Mouse (Mus musculus) myocyte (in vitro differentiated cells): Measurements from ENCODE around the gene Pgap3.

ENCODE experiments used
- CEBPB ChIP-seq: IDR thresholded peaks from 2 replicates; pipeline ENCODE4 v1.6.1; 2011; ENCODE audit warnings: mild to moderate bottlenecking, moderate library complexity; ENCODE audit not compliant: poor library complexity, insufficient read depth, severe bottlenecking
- E2F4 ChIP-seq: IDR thresholded peaks from one replicate; pipeline ENCODE4 v1.6.1; 2011; ENCODE audit warnings: mild to moderate bottlenecking, control low read depth, moderate library complexity; ENCODE audit not compliant: insufficient read depth
- MAX ChIP-seq: IDR thresholded peaks from one replicate; pipeline ENCODE4 v1.6.1; 2011; ENCODE audit warnings: low read depth, mild to moderate bottlenecking, control low read depth
- MYOD1 ChIP-seq, 3 experiments: IDR thresholded peaks; one replicate each; pipeline ENCODE4 v1.6.1; 2011; ENCODE audit warnings: control low read depth in 2 of 3, low read depth in 2 of 3, mild to moderate bottlenecking in 2 of 3, moderate library complexity in 1 of 3; ENCODE audit not compliant: insufficient read length in 2 of 3, control insufficient read depth in 1 of 3
- POLR2A ChIP-seq: IDR thresholded peaks from one replicate; pipeline ENCODE4 v1.6.1; 2011; ENCODE audit warnings: low read depth, mild to moderate bottlenecking, control low read depth, moderate library complexity; ENCODE audit not compliant: insufficient read length
- POLR2AphosphoS2 ChIP-seq: IDR thresholded peaks from one replicate; pipeline ENCODE4 v1.6.1; 2011; ENCODE audit warnings: low read depth, control low read depth; ENCODE audit not compliant: insufficient read length
- REST ChIP-seq: IDR thresholded peaks from one replicate; pipeline ENCODE4 v1.6.1; 2011; ENCODE audit warnings: mild to moderate bottlenecking, control low read depth, moderate library complexity; ENCODE audit not compliant: insufficient read depth, insufficient read length
- SRF ChIP-seq: IDR thresholded peaks from one replicate; pipeline ENCODE4 v1.6.1; 2011; ENCODE audit warnings: low read depth; ENCODE audit not compliant: control insufficient read depth, insufficient read length
- TCF12 ChIP-seq: IDR thresholded peaks from one replicate; pipeline ENCODE4 v1.6.1; 2011; ENCODE audit warnings: mild to moderate bottlenecking, control low read depth; ENCODE audit not compliant: poor library complexity, insufficient read depth, severe bottlenecking
- TCF3 ChIP-seq: IDR thresholded peaks from one replicate; pipeline ENCODE4 v1.6.1; 2011; ENCODE audit warnings: low read depth, control low read depth; ENCODE audit not compliant: insufficient read length
- USF1 ChIP-seq: IDR thresholded peaks from one replicate; pipeline ENCODE4 v1.6.1; 2011; ENCODE audit warnings: low read depth, mild to moderate bottlenecking, control low read depth, moderate library complexity

GRCm38 (mm10) chr11:98400161-98400726 lies at the start of gene Pgap3:
- TF ChIP-seq MAX (no peak), USF1 (no peak), POLR2A (peak; percentile 72), TCF12 (no peak), MYOD1 (IDR thresholded peaks at IDR 0.05; ENCODE audit: control insufficient read depth in 1 of 3, insufficient read length in 2 of 3, low read depth in 2 of 3) (no peak), CEBPB (no peak), POLR2AphosphoS2 (peak; percentile 74), REST (no peak), SRF (no peak), TCF3 (no peak), E2F4 (peak; percentile 70)
